Mouse (Mus musculus) left cerebral cortex, adult 18-20 months (tissue): Measurements from ENCODE around the gene Bcl2l14. TPM values are rescaled to one million over a fixed set of nuclear protein-coding genes. Genes with fewer than 3 reads are reported as not detected.

Source experiments
- DNase-seq, 2 experiments: peaks; one replicate each; pipeline ENCODE4 v3.0.0; 2021 to 2022; ENCODE audit warnings: low spot score in 2 of 2, mixed read lengths in 1 of 2
- total RNA-seq, 2 experiments: library from RNA; stranded (reverse); gene quantifications; 2 replicates each; pipeline ENCODE4 v1.2.3; 2021

Gene Bcl2l14
- total RNA-seq, 2 experiments from 2014 or later: not detected

- DNase-seq: peak; percentile 67 to 82
Measured at GRCm38 (mm10) chr6:134402914-134403683, 7.0 kb downstream of the Bcl2l14 start.

- no peak for DNase-seq
Measured at GRCm38 (mm10) chr6:134403684-134404070, 7.6 kb downstream of the Bcl2l14 start.

DNA sequence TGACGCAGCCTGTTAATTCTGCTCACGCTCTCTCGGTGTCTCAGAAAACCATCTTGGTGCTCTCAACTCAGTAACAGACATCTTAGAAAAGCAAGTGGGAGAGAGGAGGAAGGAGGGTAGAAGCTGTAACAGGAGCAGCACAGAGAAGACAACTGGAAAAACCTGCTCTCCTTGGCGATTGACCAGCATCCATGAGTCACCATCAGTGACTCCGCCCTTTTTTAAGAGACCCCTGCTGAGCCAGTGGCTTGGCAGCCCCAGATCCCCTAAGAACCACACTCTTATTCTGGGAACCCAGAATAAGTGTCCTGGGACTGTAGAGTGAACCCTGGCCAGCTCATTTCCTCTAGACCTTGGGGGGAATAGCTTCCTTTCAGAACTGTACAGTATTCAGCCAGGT is 11.1 kb downstream of the Bcl2l14 start:
- DNase-seq: no peak

DNA sequence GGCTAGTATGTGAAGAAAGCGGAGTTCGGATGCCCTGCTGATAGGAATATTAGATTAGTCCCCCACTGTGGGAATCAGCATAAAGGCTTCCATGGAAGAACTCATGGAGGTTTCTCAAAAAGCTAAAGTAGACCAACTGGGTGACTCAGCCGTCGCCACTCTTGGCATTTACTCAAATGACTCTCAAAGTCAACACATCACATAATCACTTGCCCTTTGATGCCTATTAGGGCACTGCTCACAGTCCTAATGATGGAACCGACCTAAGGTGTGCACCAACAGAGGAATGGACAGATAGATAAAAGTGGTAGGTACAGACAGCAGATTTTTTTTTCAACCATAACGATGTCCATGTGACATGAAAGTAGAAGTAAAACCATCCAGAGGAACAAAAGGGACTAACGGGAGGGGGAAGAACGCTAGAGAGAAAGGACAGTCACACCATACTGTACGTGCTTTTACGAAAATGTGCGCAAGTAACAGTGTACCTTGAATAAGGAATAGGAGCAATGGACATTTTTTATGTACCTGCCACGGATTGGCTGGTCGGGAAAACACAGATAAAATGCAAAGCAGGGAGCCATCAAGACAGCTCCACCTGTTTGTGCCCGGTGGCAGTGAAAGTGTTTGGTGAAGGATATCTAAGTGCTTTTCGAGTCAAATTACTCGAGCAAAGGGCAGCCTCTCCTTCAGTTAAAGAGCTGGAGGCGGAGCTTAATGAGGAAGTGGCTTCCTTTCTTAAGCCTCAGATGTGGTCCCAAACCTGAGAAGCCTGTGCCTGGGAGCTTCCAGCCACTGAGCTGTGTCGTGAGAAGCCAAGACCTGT is 17.8 kb downstream of the Bcl2l14 start:
- DNase-seq: no peak

GRCm38 (mm10) chr6:134414532-134414883 is 18.4 kb downstream of the Bcl2l14 start:
- DNase-seq: no peak

DNA sequence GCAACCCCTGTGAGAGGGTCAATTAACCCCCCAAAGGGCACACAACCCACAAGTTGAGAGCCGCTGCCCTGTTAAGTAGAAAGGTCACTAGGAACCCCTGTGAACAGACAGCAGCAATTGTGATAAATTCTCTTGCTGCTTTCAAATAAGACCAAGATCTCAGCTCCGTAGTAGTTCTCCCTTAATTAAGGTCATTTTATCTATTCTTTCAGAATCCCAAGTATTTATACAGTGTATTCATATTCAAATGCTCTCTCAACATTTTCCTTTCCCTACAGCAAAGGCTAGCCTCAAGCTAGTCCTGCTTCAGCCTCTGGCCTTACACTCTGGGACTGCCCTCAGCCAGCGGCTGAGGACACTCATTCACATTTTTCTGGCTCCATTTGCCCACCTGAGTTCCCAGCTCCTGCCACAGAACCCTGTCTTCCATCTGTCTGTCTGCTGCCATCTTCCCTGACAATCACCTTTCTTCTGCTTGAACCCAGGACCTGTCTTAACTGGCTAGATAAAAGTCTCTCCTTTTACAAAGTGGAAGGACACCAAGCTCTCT is 20.5 kb downstream of the Bcl2l14 start:
- DNase-seq: no peak

- DNase-seq: no peak
Measured at GRCm38 (mm10) chr6:134417886-134418285, 21.8 kb downstream of the Bcl2l14 start.

- no peak for DNase-seq
Measured at GRCm38 (mm10) chr6:134420375-134420774, 24.3 kb downstream of the Bcl2l14 start.

DNA sequence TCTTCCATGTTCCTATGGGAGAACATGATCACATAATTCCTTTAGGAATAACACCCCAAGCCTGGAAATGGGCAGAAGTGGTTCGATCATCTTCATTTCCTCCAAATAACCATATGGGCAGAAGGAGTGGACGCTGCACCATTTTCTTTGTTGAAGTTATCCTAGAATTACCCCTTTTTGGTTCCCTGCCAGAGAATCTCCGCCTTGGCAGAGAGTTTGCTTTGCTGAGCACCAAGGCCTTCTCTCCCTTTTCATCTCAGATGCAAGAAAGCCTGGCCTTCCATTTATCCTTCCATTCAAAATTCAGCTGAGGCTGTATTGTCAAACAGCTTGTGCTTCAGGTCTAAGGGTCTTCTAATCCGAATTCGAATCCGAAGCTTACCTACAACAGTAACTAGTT is 25.8 kb downstream of the Bcl2l14 start:
- DNase-seq: no peak

- DNase-seq: peak; percentile 67 to 70
Measured at GRCm38 (mm10) chr6:134425216-134425717, 29.1 kb downstream of the Bcl2l14 start.

GRCm38 (mm10) chr6:134427165-134427564 is 31.0 kb downstream of the Bcl2l14 start:
- no peak for DNase-seq

GRCm38 (mm10) chr6:134428455-134428854 is 32.3 kb downstream of the Bcl2l14 start:
- DNase-seq: no peak

- DNase-seq: no peak
Measured at GRCm38 (mm10) chr6:134430161-134430799, 34.2 kb downstream of the Bcl2l14 start.

DNA sequence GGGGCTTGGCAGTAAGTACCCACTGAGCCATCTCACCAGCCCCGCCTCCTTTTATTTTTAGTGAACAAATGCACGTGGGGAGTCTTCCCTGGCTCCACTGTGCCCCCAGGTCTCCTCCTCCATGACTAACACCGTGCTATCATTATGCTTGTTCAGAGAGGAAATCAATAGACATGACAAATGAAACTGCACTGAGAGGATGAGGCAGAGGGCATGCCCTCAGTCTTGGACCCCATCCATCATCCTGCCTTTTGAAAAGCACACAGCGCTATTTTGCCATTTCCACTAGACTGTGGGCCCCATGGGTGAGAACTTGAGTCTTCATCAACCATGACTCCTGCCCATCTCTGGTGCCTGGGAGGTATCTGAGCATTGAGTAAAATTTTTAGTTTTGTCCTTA is 35.5 kb downstream of the Bcl2l14 start:
- no peak for DNase-seq

DNA sequence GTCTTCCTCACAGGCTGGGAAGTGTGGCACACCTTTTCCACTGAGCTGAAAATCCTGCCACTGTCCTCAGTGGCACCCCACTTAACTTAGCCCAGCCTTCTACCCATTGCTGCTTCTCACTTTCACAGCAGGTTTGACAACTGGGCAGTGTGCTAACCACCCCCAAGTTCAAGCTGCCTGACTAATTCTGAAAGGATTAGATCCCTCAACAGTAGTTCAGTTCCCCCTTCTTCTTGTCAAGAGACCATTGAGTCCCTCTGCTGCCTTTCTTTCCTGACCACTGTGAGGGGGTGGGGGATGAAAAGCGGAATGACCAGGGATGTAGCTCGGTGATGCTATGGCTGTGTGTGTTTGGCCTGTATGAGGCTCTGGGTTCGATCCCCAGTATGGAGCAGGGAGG is 37.2 kb downstream of the Bcl2l14 start:
- no peak for DNase-seq

DNA sequence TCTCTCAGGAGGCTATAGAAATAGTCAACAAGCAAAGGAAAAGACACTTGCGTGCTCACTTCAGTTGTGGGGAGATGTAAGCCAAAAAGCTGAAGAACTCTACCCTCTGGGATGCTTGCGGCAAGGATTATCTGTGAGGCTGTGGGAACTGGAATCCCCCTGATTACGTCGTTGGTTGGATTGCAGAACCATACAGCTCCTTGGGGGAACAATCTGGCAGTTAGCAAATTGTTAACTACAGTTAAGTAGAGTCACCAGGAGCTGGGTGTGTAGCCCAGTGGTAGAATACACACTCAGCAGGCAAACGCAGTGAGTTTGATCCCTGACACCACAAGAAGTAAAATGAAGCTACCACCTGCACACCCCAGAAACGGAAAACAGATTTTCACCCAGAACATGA is 37.9 kb downstream of the Bcl2l14 start:
- no peak for DNase-seq

GRCm38 (mm10) chr6:134434866-134435390 is 38.8 kb downstream of the Bcl2l14 start:
- DNase-seq: no peak

GRCm38 (mm10) chr6:134436955-134437354 is 40.8 kb downstream of the Bcl2l14 start:
- no peak for DNase-seq

DNA sequence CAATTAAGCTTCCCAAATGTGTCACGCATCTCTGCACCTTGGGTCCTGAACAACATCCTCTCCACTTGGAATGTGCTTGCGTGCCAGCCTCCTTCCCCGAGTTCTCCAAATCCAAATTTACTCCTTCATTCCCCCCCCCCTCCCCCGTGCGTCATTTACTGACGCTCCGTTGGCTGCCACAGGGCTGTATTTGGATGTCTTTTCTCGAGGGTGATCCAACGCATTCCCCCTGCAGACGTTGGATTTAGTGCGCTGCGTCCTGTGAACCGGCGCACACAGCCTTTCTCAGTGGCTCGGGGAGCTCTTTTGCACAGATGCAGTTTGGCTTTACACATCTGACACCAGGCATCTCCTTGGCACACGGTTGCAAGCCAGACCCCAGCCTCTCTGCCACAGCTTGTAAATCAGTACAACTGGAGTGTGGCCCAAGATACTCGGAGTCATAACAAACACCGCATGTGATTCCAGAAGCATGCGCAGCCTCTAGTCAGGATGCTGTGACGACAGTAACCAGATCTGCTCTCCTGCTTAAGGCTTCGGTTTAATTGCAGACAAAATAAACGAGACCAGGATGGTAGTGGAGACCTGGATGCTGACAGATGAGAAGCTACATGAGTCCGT is 43.4 kb downstream of the Bcl2l14 start:
- DNase-seq: peak; percentile 50 to 69

DNA sequence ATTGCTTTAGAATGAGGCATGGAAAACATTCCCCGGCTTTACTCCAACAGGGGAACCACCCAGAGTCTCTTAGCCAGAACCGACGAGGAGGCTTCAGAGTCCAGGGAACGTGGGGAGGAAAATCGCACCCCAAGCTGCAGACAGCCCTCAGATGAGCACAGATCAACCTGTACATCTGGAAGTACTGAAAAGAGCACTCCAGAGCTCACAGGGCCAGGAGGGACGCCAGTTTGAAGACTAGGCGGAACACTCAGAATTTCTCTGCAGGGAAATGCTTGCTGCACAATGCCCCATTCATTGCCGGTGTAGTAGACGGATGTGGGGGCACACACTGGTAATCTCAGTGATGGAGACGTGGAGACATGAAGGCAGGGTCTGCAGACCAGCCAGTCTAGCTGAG is 43.9 kb downstream of the Bcl2l14 start:
- no peak for DNase-seq

DNA sequence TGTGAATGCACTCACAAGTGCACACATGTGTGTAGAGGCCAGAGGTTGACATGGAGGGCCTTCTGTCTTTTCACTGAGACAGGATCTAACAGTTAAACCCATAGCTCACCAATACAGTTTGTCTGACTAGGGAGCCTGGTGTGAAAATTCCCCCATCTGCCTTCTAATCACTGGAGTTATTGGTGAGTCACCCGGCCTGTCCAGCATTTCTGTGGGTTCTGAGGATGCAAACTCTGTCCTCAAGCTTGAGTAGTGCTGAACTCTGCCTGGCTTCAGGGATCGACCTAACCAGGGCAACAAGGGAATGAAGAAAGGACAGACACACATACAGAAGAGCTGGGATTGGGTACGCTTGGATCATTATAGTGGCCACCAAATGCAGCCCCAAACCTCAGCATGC is 45.6 kb downstream of the Bcl2l14 start:
- no peak for DNase-seq
